Mouse (Mus musculus): ENCODE data around the gene Ptpn12. TPM values are rescaled to one million over a fixed set of nuclear protein-coding genes. Genes with fewer than 3 reads are reported as not detected.

Ptpn12 gene
- polyA plus RNA-seq, 1 experiment from 2014 or later = 24.8 TPM

DNA sequence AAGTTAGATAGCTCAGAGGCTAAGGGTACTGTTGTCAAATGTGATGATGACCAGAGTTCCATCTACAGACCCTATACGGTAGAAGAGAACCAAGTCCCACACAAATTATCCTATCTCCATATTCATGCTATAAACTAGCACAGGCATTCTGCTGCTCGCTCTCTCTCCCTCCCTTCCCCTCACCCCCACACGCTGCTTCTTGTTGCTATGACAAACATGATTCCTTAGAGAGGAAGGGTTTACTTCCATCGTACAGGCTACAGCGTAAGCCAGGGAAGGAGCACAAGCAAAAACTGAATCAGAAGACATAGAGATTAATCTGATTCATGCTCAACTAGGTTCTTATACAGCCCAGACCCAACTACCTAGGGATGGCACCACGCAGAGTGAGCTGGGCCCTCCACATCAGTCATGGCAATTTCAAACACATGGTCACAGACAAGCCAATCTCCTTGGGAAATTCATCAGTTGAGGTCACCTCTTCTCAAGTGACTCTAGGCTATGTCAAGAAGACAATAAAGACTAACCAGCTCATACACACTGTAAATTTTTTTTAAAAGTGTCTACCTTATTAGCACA is 21.2 kb downstream of the Ptpn12 start:
- Histone ChIP-seq H3K4me3 (ENCODE audit: low read depth, low read length) (no peak overlapping the region), H3K9me3 (ENCODE audit: control insufficient read depth, low read length) (no peaks in the 10 kb centered on the region), H3K27ac (ENCODE audit: low read depth, low read length) (no peak overlapping the region), H3K4me2 (ENCODE audit: low read depth, low read length, severe bottlenecking) (no peak overlapping the region), H3K4me1 (replicated peaks; ENCODE audit: control insufficient read depth, insufficient read depth, low read length) (peaks cover 2% of the 10 kb centered on the region; the same call in 1 of the 2 replicates), H3K36me3 (ENCODE audit: control insufficient read depth, insufficient read depth, low read length) (no peaks in the 10 kb centered on the region; the same call in 1 of the 2 replicates), H3K27me3 (ENCODE audit: control insufficient read depth, insufficient read depth, low read length) (no peaks in the 10 kb centered on the region), H3K9ac (ENCODE audit: low read length) (no peak overlapping the region)
- no peak for DNase-seq (ENCODE audit: low spot score)
- ATAC-seq (replicated peaks; ENCODE audit: low FRiP score) = no peak; the same call in 1 of the 2 replicates
- WGBS = 84% methylated on average over 6 of the region's 6 CpGs

- Histone ChIP-seq H3K27me3 (ENCODE audit: control insufficient read depth, insufficient read depth, low read length) (no peaks in the 10 kb centered on the region), H3K36me3 (ENCODE audit: control insufficient read depth, insufficient read depth, low read length) (no peaks in the 10 kb centered on the region), H3K4me1 (replicated peaks; ENCODE audit: control insufficient read depth, insufficient read depth, low read length) (peaks cover 2% of the 10 kb centered on the region; the same call in 1 of the 2 replicates), H3K9me3 (ENCODE audit: control insufficient read depth, low read length) (no peaks in the 10 kb centered on the region), H3K4me2 (ENCODE audit: low read depth, low read length, severe bottlenecking) (no peak overlapping the region), H3K4me3 (ENCODE audit: low read depth, low read length) (no peak overlapping the region), H3K9ac (ENCODE audit: low read length) (no peak overlapping the region), H3K27ac (ENCODE audit: low read depth, low read length) (no peak overlapping the region)
- 64% methylated on average over 11 of the region's 11 CpGs for WGBS
- DNase-seq (ENCODE audit: low spot score) (no peak), ATAC-seq (replicated peaks; ENCODE audit: low FRiP score) (peak; percentile 65; the same call in 1 of the 2 replicates)
These were observed 22.2 kb downstream of the Ptpn12 start for GRCm38 (mm10) chr5:21033382-21034056.

GRCm38 (mm10) chr5:21032626-21033025 is 23.1 kb downstream of the Ptpn12 start:
- H3K27ac ChIP-seq (ENCODE audit: low read depth, low read length) = no peak overlapping the region
- H3K36me3 ChIP-seq (ENCODE audit: control insufficient read depth, insufficient read depth, low read length) = no peaks in the 10 kb centered on the region
- no peak overlapping the region for H3K9ac ChIP-seq (ENCODE audit: low read length)
- 48% methylated on average over 3 of the region's 3 CpGs for WGBS
- no peaks in the 10 kb centered on the region for H3K9me3 ChIP-seq (ENCODE audit: control insufficient read depth, low read length)
- H3K27me3 ChIP-seq (ENCODE audit: control insufficient read depth, insufficient read depth, low read length) = no peaks in the 10 kb centered on the region
- DNase-seq (ENCODE audit: low spot score) = no peak
- no peak for ATAC-seq (replicated peaks; ENCODE audit: low FRiP score)
- H3K4me3 ChIP-seq (ENCODE audit: low read depth, low read length) = no peak overlapping the region
- peaks cover 2% of the 10 kb centered on the region; the same call in 1 of the 2 replicates for H3K4me1 ChIP-seq (replicated peaks; ENCODE audit: control insufficient read depth, insufficient read depth, low read length)
- no peak overlapping the region for H3K4me2 ChIP-seq (ENCODE audit: low read depth, low read length, severe bottlenecking)

DNA sequence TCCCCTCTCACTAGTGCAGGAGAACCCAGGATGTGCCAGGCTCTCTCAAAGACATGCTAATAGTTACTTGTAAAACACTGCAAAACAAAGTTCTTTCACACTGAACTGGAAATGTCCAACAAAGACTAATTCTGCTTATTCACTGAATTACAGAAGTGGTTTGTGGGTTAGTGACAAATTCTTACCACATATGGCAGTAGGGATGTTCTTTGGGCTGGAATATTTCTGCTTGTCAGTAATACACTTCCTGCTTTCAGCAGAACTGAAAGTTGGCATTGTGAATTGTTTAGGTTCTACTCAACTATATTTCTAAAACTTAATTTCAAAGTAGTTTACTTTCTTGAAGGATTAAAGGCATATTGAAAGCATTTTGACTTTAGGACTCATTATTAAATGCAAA is 25.5 kb downstream of the Ptpn12 start:
- no peaks in the 10 kb centered on the region for H3K36me3 ChIP-seq (ENCODE audit: control insufficient read depth, insufficient read depth, low read length)
- H3K4me3 ChIP-seq (ENCODE audit: low read depth, low read length) = no peak overlapping the region
- no peak overlapping the region for H3K27ac ChIP-seq (ENCODE audit: low read depth, low read length)
- peaks cover 2% of the 10 kb centered on the region; the same call in 1 of the 2 replicates for H3K4me1 ChIP-seq (replicated peaks; ENCODE audit: control insufficient read depth, insufficient read depth, low read length)
- no peaks in the 10 kb centered on the region for H3K27me3 ChIP-seq (ENCODE audit: control insufficient read depth, insufficient read depth, low read length)
- ATAC-seq (replicated peaks; ENCODE audit: low FRiP score) (no peak), DNase-seq (ENCODE audit: low spot score) (no peak)
- H3K9ac ChIP-seq (ENCODE audit: low read length) = no peak overlapping the region
- H3K9me3 ChIP-seq (ENCODE audit: control insufficient read depth, low read length) = no peaks in the 10 kb centered on the region
- no peak overlapping the region for H3K4me2 ChIP-seq (ENCODE audit: low read depth, low read length, severe bottlenecking)

DNA sequence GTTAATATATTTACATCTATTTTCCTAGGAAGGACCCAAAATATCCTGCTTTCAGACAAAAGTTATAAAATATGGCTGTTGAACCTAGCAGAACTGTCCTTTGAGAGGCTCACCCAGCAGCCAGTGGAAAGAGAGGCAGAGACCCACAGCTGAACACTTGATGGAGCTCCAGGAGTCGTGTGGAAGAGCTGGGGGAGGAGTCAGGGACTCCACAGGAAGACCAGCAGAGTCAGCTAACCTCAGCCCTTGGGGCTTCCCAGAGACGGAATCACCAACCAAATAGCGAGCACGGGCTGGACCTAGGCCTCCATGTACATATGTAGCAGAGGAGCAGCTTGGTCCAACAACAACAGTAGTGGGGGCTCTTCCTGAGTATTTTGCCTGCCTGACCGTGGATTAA is 38.6 kb downstream of the Ptpn12 start:
- Histone ChIP-seq H3K9ac (ENCODE audit: low read length) (no peak overlapping the region), H3K4me3 (ENCODE audit: low read depth, low read length) (no peak overlapping the region), H3K4me2 (ENCODE audit: low read depth, low read length, severe bottlenecking) (no peak overlapping the region), H3K36me3 (ENCODE audit: control insufficient read depth, insufficient read depth, low read length) (peaks cover 7% of the 10 kb centered on the region; the same call in 1 of the 2 replicates), H3K27me3 (ENCODE audit: control insufficient read depth, insufficient read depth, low read length) (no peaks in the 10 kb centered on the region), H3K4me1 (replicated peaks; ENCODE audit: control insufficient read depth, insufficient read depth, low read length) (no peaks in the 10 kb centered on the region), H3K9me3 (ENCODE audit: control insufficient read depth, low read length) (no peaks in the 10 kb centered on the region), H3K27ac (ENCODE audit: low read depth, low read length) (no peak overlapping the region)
- 65% methylated on average over 5 of the region's 5 CpGs for WGBS
- no peak for DNase-seq (ENCODE audit: low spot score)
- no peak for ATAC-seq (replicated peaks; ENCODE audit: low FRiP score)

DNA sequence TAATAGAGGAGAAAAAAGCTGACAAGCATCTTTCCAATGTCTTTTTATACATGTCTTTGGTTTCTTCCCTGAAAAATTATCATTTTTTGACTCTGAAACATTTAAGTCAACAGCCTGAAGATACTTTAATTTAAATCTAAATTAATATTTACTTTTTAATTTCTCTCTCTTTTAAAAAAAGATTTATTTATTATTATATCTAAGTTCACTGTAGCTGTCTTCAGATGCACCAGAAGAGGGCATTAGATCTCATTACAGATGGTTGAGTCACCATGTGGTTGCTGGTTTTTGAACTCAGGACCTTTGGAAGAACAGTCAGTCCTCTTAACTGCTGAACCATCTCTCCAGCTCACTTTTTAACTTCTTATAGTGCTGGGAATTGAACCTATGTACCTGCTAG is 44.8 kb downstream of the Ptpn12 start:
- H3K4me1 ChIP-seq (replicated peaks; ENCODE audit: control insufficient read depth, insufficient read depth, low read length) = no peaks in the 10 kb centered on the region
- no peaks in the 10 kb centered on the region for H3K27me3 ChIP-seq (ENCODE audit: control insufficient read depth, insufficient read depth, low read length)
- H3K4me2 ChIP-seq (ENCODE audit: low read depth, low read length, severe bottlenecking) = no peak overlapping the region
- H3K27ac ChIP-seq (ENCODE audit: low read depth, low read length) = no peak overlapping the region
- H3K9me3 ChIP-seq (ENCODE audit: control insufficient read depth, low read length) = no peaks in the 10 kb centered on the region
- H3K36me3 ChIP-seq (ENCODE audit: control insufficient read depth, insufficient read depth, low read length) = peaks cover 7% of the 10 kb centered on the region; the same call in 1 of the 2 replicates
- ATAC-seq (replicated peaks; ENCODE audit: low FRiP score) (no peak), DNase-seq (ENCODE audit: low spot score) (no peak)
- no peak overlapping the region for H3K9ac ChIP-seq (ENCODE audit: low read length)
- no peak overlapping the region for H3K4me3 ChIP-seq (ENCODE audit: low read depth, low read length)

- no peak overlapping the region for H3K9ac ChIP-seq (ENCODE audit: low read length)
- WGBS = 94% methylated on average over 6 of the region's 6 CpGs
- no peaks in the 10 kb centered on the region for H3K4me1 ChIP-seq (replicated peaks; ENCODE audit: control insufficient read depth, insufficient read depth, low read length)
- no peak overlapping the region for H3K27ac ChIP-seq (ENCODE audit: low read depth, low read length)
- peaks cover 23% of the 10 kb centered on the region for H3K36me3 ChIP-seq (ENCODE audit: control insufficient read depth, insufficient read depth, low read length)
- H3K27me3 ChIP-seq (ENCODE audit: control insufficient read depth, insufficient read depth, low read length) = no peaks in the 10 kb centered on the region
- ATAC-seq (replicated peaks; ENCODE audit: low FRiP score) (no peak), DNase-seq (ENCODE audit: low spot score) (no peak)
- no peak overlapping the region for H3K4me3 ChIP-seq (ENCODE audit: low read depth, low read length)
- H3K9me3 ChIP-seq (ENCODE audit: control insufficient read depth, low read length) = no peaks in the 10 kb centered on the region
- no peak overlapping the region for H3K4me2 ChIP-seq (ENCODE audit: low read depth, low read length, severe bottlenecking)
These were observed 53.0 kb downstream of the Ptpn12 start for GRCm38 (mm10) chr5:21002723-21003122.

GRCm38 (mm10) chr5:21001622-21002315 is 53.9 kb downstream of the Ptpn12 start:
- H3K36me3 ChIP-seq (ENCODE audit: control insufficient read depth, insufficient read depth, low read length) = peaks cover 25% of the 10 kb centered on the region

More at GRCm38 (mm10) chr5:21001622-21002315, 53.9 kb downstream of the Ptpn12 start:
- ATAC-seq (replicated peaks; ENCODE audit: low FRiP score) (no peak), DNase-seq (ENCODE audit: low spot score) (no peak)
- no peak overlapping the region for H3K27ac ChIP-seq (ENCODE audit: low read depth, low read length)
- no peak overlapping the region for H3K4me3 ChIP-seq (ENCODE audit: low read depth, low read length)
- no peak overlapping the region for H3K9ac ChIP-seq (ENCODE audit: low read length)
- H3K9me3 ChIP-seq (ENCODE audit: control insufficient read depth, low read length) = no peaks in the 10 kb centered on the region
- H3K4me1 ChIP-seq (replicated peaks; ENCODE audit: control insufficient read depth, insufficient read depth, low read length) = no peaks in the 10 kb centered on the region
- H3K4me2 ChIP-seq (ENCODE audit: low read depth, low read length, severe bottlenecking) = no peak overlapping the region
- no peaks in the 10 kb centered on the region for H3K27me3 ChIP-seq (ENCODE audit: control insufficient read depth, insufficient read depth, low read length)
- 95% methylated on average over 9 of the region's 10 CpGs for WGBS

Measured in forebrain, embryonic 11.5 days (tissue).